Mouse (Mus musculus) CD4-positive, CD25-positive, alpha-beta regulatory T cell, adult 4 months (primary cell): ENCODE measurements around the gene Rhobtb3. TPM values are rescaled to one million over a fixed set of nuclear protein-coding genes. Genes with fewer than 3 reads are reported as not detected.
"Not testable (repeated sequence)": the region's sequence is repeated elsewhere in the genome, so short reads cannot be mapped to it uniquely, and the experiment has no call there.

Experiments used
- ATAC-seq: one replicate; pipeline ENCODE4 v1.8.0; 2017
- polyA plus RNA-seq, 2 experiments: library from polyadenylated mRNA; unstranded; fragments of 100-300 nt; shearing (Covaris generic); gene quantifications; one replicate each; pipeline ENCODE4 v1.2.1; 2017

The Rhobtb3 gene
- polyA plus RNA-seq, 2 experiments from 2014 or later: 0.11 to 0.16 TPM

GRCm38 (mm10) chr13:75929071-75929470 is 14.7 kb downstream of the Rhobtb3 start:
- not testable (repeated sequence) for ATAC-seq

- ATAC-seq: no peak
These were observed 15.8 kb downstream of the Rhobtb3 start for GRCm38 (mm10) chr13:75927951-75928350.

GRCm38 (mm10) chr13:75914151-75914550 is 29.6 kb downstream of the Rhobtb3 start:
- no peak for ATAC-seq

GRCm38 (mm10) chr13:75908187-75908586 is 35.5 kb downstream of the Rhobtb3 start:
- no peak for ATAC-seq

- no peak for ATAC-seq
These were observed 36.6 kb downstream of the Rhobtb3 start for GRCm38 (mm10) chr13:75907133-75907532.

- no peak for ATAC-seq
These were observed 39.1 kb downstream of the Rhobtb3 start for GRCm38 (mm10) chr13:75904660-75905059.

GRCm38 (mm10) chr13:75900928-75901327 is 42.8 kb downstream of the Rhobtb3 start:
- ATAC-seq: not testable (repeated sequence)

GRCm38 (mm10) chr13:75892876-75893275 is 50.8 kb downstream of the Rhobtb3 start:
- ATAC-seq: no peak

- ATAC-seq: no peak
These were observed 51.4 kb downstream of the Rhobtb3 start for GRCm38 (mm10) chr13:75892291-75892690.

GRCm38 (mm10) chr13:75891868-75892267 is 51.9 kb downstream of the Rhobtb3 start:
- ATAC-seq: no peak

- ATAC-seq: no peak
These were observed 59.9 kb downstream of the Rhobtb3 start for GRCm38 (mm10) chr13:75883792-75884191.

- ATAC-seq: no peak
These were observed 63.2 kb downstream of the Rhobtb3 start for GRCm38 (mm10) chr13:75880501-75880900.

- no peak for ATAC-seq
These were observed 64.0 kb downstream of the Rhobtb3 start for GRCm38 (mm10) chr13:75879756-75880155.

- peak; percentile 89 for ATAC-seq
These were observed 65.8 kb downstream of the Rhobtb3 start for GRCm38 (mm10) chr13:75877907-75878306.

GRCm38 (mm10) chr13:75876592-75876991 is 67.1 kb downstream of the Rhobtb3 start:
- ATAC-seq: no peak

- not testable (repeated sequence) for ATAC-seq
These were observed 67.5 kb downstream of the Rhobtb3 start for GRCm38 (mm10) chr13:75876188-75876587.

GRCm38 (mm10) chr13:75874608-75875376 is 68.9 kb downstream of the Rhobtb3 start:
- no peak for ATAC-seq

GRCm38 (mm10) chr13:75867876-75868275 is 75.8 kb downstream of the Rhobtb3 start:
- no peak for ATAC-seq

- no peak for ATAC-seq
These were observed 78.1 kb downstream of the Rhobtb3 start for GRCm38 (mm10) chr13:75865486-75866184.

- no peak for ATAC-seq
These were observed 84.4 kb downstream of the Rhobtb3 start for GRCm38 (mm10) chr13:75859264-75859844.

- no peak for ATAC-seq
These were observed 90.6 kb downstream of the Rhobtb3 start for GRCm38 (mm10) chr13:75853118-75853517.

- peak; percentile 79 for ATAC-seq
These were observed 91.7 kb downstream of the Rhobtb3 start for GRCm38 (mm10) chr13:75852027-75852426.

- no peak for ATAC-seq
These were observed 96.7 kb downstream of the Rhobtb3 start for GRCm38 (mm10) chr13:75847027-75847426.
